Mouse (Mus musculus) forebrain, embryonic 13.5 days (tissue): Measurements from ENCODE around the gene Ypel3. TPM values are rescaled to one million over a fixed set of nuclear protein-coding genes. Genes with fewer than 3 reads are reported as not detected.
A peak's percentile ranks its signal among the peaks of the same experiment; 100 is the strongest.
"Not testable (repeated sequence)": the region's sequence is repeated elsewhere in the genome, so short reads cannot be mapped to it uniquely, and the experiment has no call there.

Source experiments
- ATAC-seq: fragments of 200-750 bp; cut with Nextera tagmentation; 2 replicates; pipeline ENCODE4 v1.8.0; 2017
- H3K27ac ChIP-seq: fragments of 300-500 bp; sonication (generic); 2 replicates; pipeline ENCODE4 v1.5.1; 2015; ENCODE audit warnings: inconsistent platforms, mild to moderate bottlenecking, moderate library complexity
- H3K27me3 ChIP-seq: fragments of 300-500 bp; sonication (generic); 2 replicates; pipeline ENCODE4 v1.6.1; 2015; ENCODE audit warnings: mild to moderate bottlenecking, inconsistent platforms
- H3K36me3 ChIP-seq: fragments of 300-500 bp; sonication (generic); 2 replicates; pipeline ENCODE4 v1.6.1; 2015; ENCODE audit warnings: mild to moderate bottlenecking, inconsistent platforms; ENCODE audit not compliant: poor library complexity, severe bottlenecking
- H3K4me1 ChIP-seq: fragments of 300-500 bp; sonication (generic); 2 replicates; pipeline ENCODE4 v1.6.1; 2015; ENCODE audit warnings: inconsistent platforms
- H3K4me2 ChIP-seq: fragments of 300-500 bp; sonication (generic); 2 replicates; pipeline ENCODE4 v1.6.1; 2015; ENCODE audit warnings: inconsistent platforms, mild to moderate bottlenecking, moderate library complexity
- H3K4me3 ChIP-seq: fragments of 300-500 bp; sonication (generic); 2 replicates; pipeline ENCODE4 v1.5.1; 2015; ENCODE audit warnings: mild to moderate bottlenecking, inconsistent platforms
- H3K9ac ChIP-seq: fragments of 300-500 bp; sonication (generic); 2 replicates; pipeline ENCODE4 v1.6.1; 2015; ENCODE audit warnings: mild to moderate bottlenecking, inconsistent platforms
- H3K9me3 ChIP-seq: fragments of 300-500 bp; sonication (generic); replicated peaks from 2 replicates; pipeline ENCODE4 v1.6.1; 2016; ENCODE audit warnings: inconsistent platforms
- WGBS: fragments of 180-500 bp; shearing (Covaris S2); methylation state at CpG from one replicate; pipeline ENCODE4 v1.1.7; 2015; 5-methylcytosine and 5-hydroxymethylcytosine counted together
- polyA plus RNA-seq: library from polyadenylated mRNA; unstranded; fragments of >200 nt; fragmentation: Nextera tagmentation; extraction: Ambion mirVana; gene quantifications from 2 replicates; pipeline ENCODE4 v1.2.1, GENCODE M21; 2015

Gene Ypel3
- 124 and 143 TPM in 2 replicates for polyA plus RNA-seq

GRCm38 (mm10) chr7:126776598-126777057, at the start of gene Ypel3:
TSS of gene Ypel3 (plus strand) at chr7:126776955.
- H3K27ac ChIP-seq, result peak within 1 kb of the TSS; percentile 79
- no peaks in the 10 kb centered on the region for H3K9me3 ChIP-seq
- peak; percentile 90 for ATAC-seq
- H3K4me1 ChIP-seq, result peaks cover 54% of the 10 kb centered on the region
- under 1% methylated on average over 35 of the region's 37 CpGs for WGBS
- H3K27me3 ChIP-seq, result no peaks in the 10 kb centered on the region
- H3K9ac ChIP-seq, result peak within 1 kb of the TSS; percentile 93
- peak within 1 kb of the TSS; percentile 81 for H3K4me3 ChIP-seq
- H3K36me3 ChIP-seq, result peaks cover 17% of the 10 kb centered on the region
- H3K4me2 ChIP-seq, result peak within 1 kb of the TSS; percentile 97

- H3K9me3 ChIP-seq, H3K27ac ChIP-seq, ATAC-seq, H3K36me3 ChIP-seq, H3K9ac ChIP-seq, H3K4me2 ChIP-seq, H3K27me3 ChIP-seq, H3K4me1 ChIP-seq, H3K4me3 ChIP-seq: not testable (repeated sequence)
- 88% methylated on average over 4 of the region's 4 CpGs for WGBS
Observed at GRCm38 (mm10) chr7:126730256-126730789, 46.4 kb upstream of the Ypel3 start.

- H3K27ac ChIP-seq, result no peak overlapping the region
- H3K9me3 ChIP-seq, result no peaks in the 10 kb centered on the region
- no peak overlapping the region for H3K4me3 ChIP-seq
- 88% methylated on average over 8 of the region's 8 CpGs for WGBS
- peaks cover 7% of the 10 kb centered on the region for H3K4me1 ChIP-seq
- H3K36me3 ChIP-seq, result no peaks in the 10 kb centered on the region
- no peak overlapping the region for H3K4me2 ChIP-seq
- no peaks in the 10 kb centered on the region for H3K27me3 ChIP-seq
- no peak overlapping the region for H3K9ac ChIP-seq
- no peak for ATAC-seq
Observed at GRCm38 (mm10) chr7:126736122-126736521, 40.6 kb upstream of the Ypel3 start.

GRCm38 (mm10) chr7:126739551-126739950, 37.2 kb upstream of the Ypel3 start:
- no peaks in the 10 kb centered on the region for H3K27me3 ChIP-seq
- no peaks in the 10 kb centered on the region for H3K36me3 ChIP-seq
- WGBS, result 83% methylated on average over 17 of the region's 17 CpGs
- no peak overlapping the region for H3K27ac ChIP-seq
- H3K4me2 ChIP-seq, result no peak overlapping the region
- H3K9ac ChIP-seq, result peak overlapping the region; percentile 8; the same call in 1 of the 2 replicates
- H3K4me3 ChIP-seq, result no peak overlapping the region
- no peak for ATAC-seq
- H3K9me3 ChIP-seq, result no peaks in the 10 kb centered on the region
- H3K4me1 ChIP-seq, result peaks cover 7% of the 10 kb centered on the region

GRCm38 (mm10) chr7:126740132-126740735, 36.5 kb upstream of the Ypel3 start:
- Histone ChIP-seq H3K27me3 (no peaks in the 10 kb centered on the region), H3K9ac (no peak overlapping the region)
- 69% methylated on average over 13 of the region's 13 CpGs for WGBS

GRCm38 (mm10) chr7:126740977-126741376, 35.8 kb upstream of the Ypel3 start:
- H3K9me3 ChIP-seq, result no peaks in the 10 kb centered on the region
- ATAC-seq, result no peak

More at GRCm38 (mm10) chr7:126740132-126740735, 36.5 kb upstream of the Ypel3 start:
- ATAC-seq, result no peak
- Histone ChIP-seq H3K4me1 (peaks cover 7% of the 10 kb centered on the region), H3K4me3 (no peak overlapping the region), H3K27ac (no peak overlapping the region), H3K36me3 (no peaks in the 10 kb centered on the region), H3K9me3 (no peaks in the 10 kb centered on the region), H3K4me2 (no peak overlapping the region)

GRCm38 (mm10) chr7:126741452-126741851, 35.3 kb upstream of the Ypel3 start:
- Histone ChIP-seq H3K27ac (no peak overlapping the region), H3K27me3 (no peaks in the 10 kb centered on the region), H3K4me1 (peaks cover 7% of the 10 kb centered on the region), H3K36me3 (no peaks in the 10 kb centered on the region), H3K4me3 (no peak overlapping the region), H3K9me3 (no peaks in the 10 kb centered on the region), H3K4me2 (no peak overlapping the region), H3K9ac (no peak overlapping the region)
- no peak for ATAC-seq
- 90% methylated on average over 5 of the region's 5 CpGs for WGBS

More at GRCm38 (mm10) chr7:126740977-126741376, 35.8 kb upstream of the Ypel3 start:
- Histone ChIP-seq H3K9ac (no peak overlapping the region), H3K4me2 (no peak overlapping the region), H3K4me3 (no peak overlapping the region), H3K36me3 (no peaks in the 10 kb centered on the region), H3K27me3 (no peaks in the 10 kb centered on the region), H3K4me1 (peaks cover 7% of the 10 kb centered on the region), H3K27ac (no peak overlapping the region)
- 90% methylated on average over 5 of the region's 5 CpGs for WGBS

- no peak for ATAC-seq
- Histone ChIP-seq H3K9me3 (no peaks in the 10 kb centered on the region), H3K4me1 (peaks cover 7% of the 10 kb centered on the region), H3K9ac (no peak overlapping the region), H3K36me3 (no peaks in the 10 kb centered on the region), H3K4me3 (no peak overlapping the region), H3K27ac (no peak overlapping the region), H3K27me3 (no peaks in the 10 kb centered on the region), H3K4me2 (no peak overlapping the region)
- 92% methylated on average over 13 of the region's 13 CpGs for WGBS
Observed at GRCm38 (mm10) chr7:126741964-126742482, 34.7 kb upstream of the Ypel3 start.

- WGBS, result 93% methylated on average over 12 of the region's 12 CpGs
- H3K9ac ChIP-seq, result no peak overlapping the region
- no peaks in the 10 kb centered on the region for H3K4me1 ChIP-seq
- no peaks in the 10 kb centered on the region for H3K36me3 ChIP-seq
- no peak for ATAC-seq
- H3K4me3 ChIP-seq, result no peak overlapping the region
- H3K27ac ChIP-seq, result no peak overlapping the region
- no peaks in the 10 kb centered on the region for H3K9me3 ChIP-seq
- no peaks in the 10 kb centered on the region for H3K27me3 ChIP-seq
- no peak overlapping the region for H3K4me2 ChIP-seq
Observed at GRCm38 (mm10) chr7:126746066-126746465, 30.7 kb upstream of the Ypel3 start.

GRCm38 (mm10) chr7:126746798-126747197, 30.0 kb upstream of the Ypel3 start:
- H3K27ac ChIP-seq, result no peak overlapping the region
- 56% methylated on average over 6 of the region's 6 CpGs for WGBS
- no peaks in the 10 kb centered on the region for H3K27me3 ChIP-seq
- H3K4me3 ChIP-seq, result no peak overlapping the region
- H3K4me2 ChIP-seq, result no peak overlapping the region
- H3K9ac ChIP-seq, result no peak overlapping the region
- H3K4me1 ChIP-seq, result no peaks in the 10 kb centered on the region
- no peaks in the 10 kb centered on the region for H3K36me3 ChIP-seq
- ATAC-seq, result no peak
- no peaks in the 10 kb centered on the region for H3K9me3 ChIP-seq

GRCm38 (mm10) chr7:126748824-126749223, 27.9 kb upstream of the Ypel3 start:
- WGBS, result 81% methylated on average over 7 of the region's 7 CpGs
- ATAC-seq, result no peak
- no peak overlapping the region for H3K4me3 ChIP-seq
- no peaks in the 10 kb centered on the region for H3K4me1 ChIP-seq
- no peak overlapping the region for H3K27ac ChIP-seq
- no peaks in the 10 kb centered on the region for H3K36me3 ChIP-seq
- H3K27me3 ChIP-seq, result no peaks in the 10 kb centered on the region
- H3K9me3 ChIP-seq, result no peaks in the 10 kb centered on the region
- H3K4me2 ChIP-seq, result no peak overlapping the region
- H3K9ac ChIP-seq, result no peak overlapping the region

- H3K27ac ChIP-seq, result no peak overlapping the region
- no peak overlapping the region for H3K4me2 ChIP-seq
- WGBS, result 95% methylated on average over 17 of the region's 17 CpGs
- H3K36me3 ChIP-seq, result no peaks in the 10 kb centered on the region
- H3K4me3 ChIP-seq, result no peak overlapping the region
- H3K4me1 ChIP-seq, result no peaks in the 10 kb centered on the region
- H3K27me3 ChIP-seq, result no peaks in the 10 kb centered on the region
- no peaks in the 10 kb centered on the region for H3K9me3 ChIP-seq
- no peak overlapping the region for H3K9ac ChIP-seq
- no peak for ATAC-seq
Observed at GRCm38 (mm10) chr7:126749582-126750343, 27.0 kb upstream of the Ypel3 start.
